Mouse (Mus musculus): ENCODE measurements around the gene H2-D1. TPM values are rescaled to one million over a fixed set of nuclear protein-coding genes. Genes with fewer than 3 reads are reported as not detected.
"Not testable (repeated sequence)": the region's sequence is repeated elsewhere in the genome, so short reads cannot be mapped to it uniquely, and the experiment has no call there.

H2-D1 gene
- polyA plus RNA-seq, 1 experiment from 2014 or later = 579 TPM

DNA sequence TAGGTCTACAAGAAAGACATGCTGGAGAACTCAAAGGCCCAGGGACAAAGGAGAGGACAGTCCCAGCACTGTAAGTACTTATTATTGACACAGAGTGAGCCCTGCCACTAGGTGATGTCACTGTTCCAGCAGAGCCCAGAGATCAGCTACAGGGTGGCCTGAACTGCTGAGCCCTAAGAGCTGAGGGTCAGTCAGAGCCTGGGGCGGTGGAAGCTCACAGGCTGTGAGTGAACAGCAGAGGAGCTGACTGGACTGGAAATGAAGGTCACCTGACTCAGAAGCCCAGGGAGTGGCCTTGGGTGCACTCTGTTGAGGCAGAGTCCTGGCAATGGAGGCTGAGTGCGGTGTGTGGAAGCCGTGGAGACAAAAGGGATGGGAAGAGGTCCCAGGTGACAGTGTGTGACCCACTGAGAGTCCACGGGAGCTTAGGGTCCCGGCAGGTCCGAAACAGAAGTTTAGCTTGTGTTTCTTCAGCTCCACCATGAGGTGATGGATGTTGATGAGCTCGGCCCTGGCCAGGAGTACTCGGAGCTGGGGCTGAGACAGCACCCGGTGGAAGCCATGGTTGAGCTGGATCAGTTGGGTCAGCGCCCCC lies 41.3 kb downstream of the H2-D1 start:
- no peak for ATAC-seq
- H3K9ac ChIP-seq (replicated peaks; ENCODE audit: low read depth) = no peak overlapping the region
- no peak for DNase-seq (ENCODE audit: low spot score)
- no peak overlapping the region for H3K27ac ChIP-seq (ENCODE audit: low read length)
- WGBS = 78% methylated on average over 10 of the region's 10 CpGs
- no peaks in the 10 kb centered on the region for H3K4me1 ChIP-seq (ENCODE audit: insufficient read depth, low read depth, low read length)
- no peak overlapping the region for H3K4me3 ChIP-seq (ENCODE audit: low read depth, low read length)
- no peaks in the 10 kb centered on the region for H3K27me3 ChIP-seq (replicated peaks; ENCODE audit: insufficient read depth, low read length)
- TF ChIP-seq EP300 (IDR thresholded peaks at IDR 0.05) = no peak
- no peak for TF ChIP-seq CTCF (IDR thresholded peaks at IDR 0.05)
- no peaks in the 10 kb centered on the region for H3K36me3 ChIP-seq (ENCODE audit: insufficient read depth, low read length)
- H3K4me2 ChIP-seq (replicated peaks; ENCODE audit: low read depth, low read length) = no peak overlapping the region
- H3K9me3 ChIP-seq (ENCODE audit: low read length) = no peaks in the 10 kb centered on the region

DNA sequence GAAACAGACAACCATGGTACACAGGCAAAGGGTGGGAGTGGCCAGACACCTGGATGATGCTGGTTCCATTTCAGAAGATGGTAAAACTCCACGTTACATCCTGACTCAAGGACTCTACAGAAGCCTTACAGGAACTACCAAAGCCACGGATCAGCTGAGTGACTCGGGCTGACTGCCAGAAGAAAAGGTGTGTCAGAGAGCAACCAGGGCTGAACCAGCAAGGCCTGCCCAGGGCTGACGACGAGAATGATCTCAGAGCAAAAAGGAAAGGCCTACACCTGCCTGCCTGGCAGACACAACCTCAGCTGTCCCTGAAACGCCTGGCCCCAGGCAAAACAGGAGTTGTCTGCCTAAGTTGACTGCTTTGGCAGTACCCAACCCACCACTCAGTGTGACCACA lies 41.9 kb downstream of the H2-D1 start:
- DNase-seq (ENCODE audit: low spot score) (peak; percentile 45), ATAC-seq (no peak)
- H3K9me3 ChIP-seq (ENCODE audit: low read length) = no peaks in the 10 kb centered on the region
- no peaks in the 10 kb centered on the region for H3K4me1 ChIP-seq (ENCODE audit: insufficient read depth, low read depth, low read length)
- 30% methylated on average over 6 of the region's 6 CpGs for WGBS
- H3K27me3 ChIP-seq (replicated peaks; ENCODE audit: insufficient read depth, low read length) = no peaks in the 10 kb centered on the region
- no peak overlapping the region for H3K4me2 ChIP-seq (replicated peaks; ENCODE audit: low read depth, low read length)
- H3K36me3 ChIP-seq (ENCODE audit: insufficient read depth, low read length) = no peaks in the 10 kb centered on the region
- no peak overlapping the region for H3K9ac ChIP-seq (replicated peaks; ENCODE audit: low read depth)
- H3K27ac ChIP-seq (ENCODE audit: low read length) = no peak overlapping the region
- H3K4me3 ChIP-seq (ENCODE audit: low read depth, low read length) = no peak overlapping the region
- no peak for TF ChIP-seq EP300 (IDR thresholded peaks at IDR 0.05)
- no peak for TF ChIP-seq CTCF (IDR thresholded peaks at IDR 0.05)

DNA sequence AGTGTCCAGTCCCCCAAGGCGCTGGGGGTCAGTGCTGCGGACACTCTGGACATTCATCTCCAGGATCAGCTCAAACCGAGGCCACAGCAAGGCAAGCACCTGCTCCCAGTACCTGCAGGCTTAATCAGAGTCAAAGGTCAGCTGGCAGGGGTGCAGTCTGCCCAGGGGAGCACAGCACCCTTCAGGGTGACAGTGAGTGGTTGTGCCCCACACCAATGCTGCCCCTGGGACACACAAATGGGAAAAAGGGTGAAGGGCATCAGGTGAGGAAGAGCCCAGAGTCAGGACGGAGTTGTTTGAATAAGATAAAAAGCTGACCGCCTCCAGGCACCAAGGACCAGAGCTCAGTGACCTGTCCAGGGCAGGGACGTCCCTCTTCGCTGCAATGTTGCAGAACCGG lies 42.4 kb downstream of the H2-D1 start:
- not testable (repeated sequence) for H3K9ac ChIP-seq (replicated peaks; ENCODE audit: low read depth); ATAC-seq; H3K27ac ChIP-seq (ENCODE audit: low read length); DNase-seq (ENCODE audit: low spot score); H3K27me3 ChIP-seq (replicated peaks; ENCODE audit: insufficient read depth, low read length); H3K4me2 ChIP-seq (replicated peaks; ENCODE audit: low read depth, low read length); H3K9me3 ChIP-seq (ENCODE audit: low read length); H3K4me1 ChIP-seq (ENCODE audit: insufficient read depth, low read depth, low read length); H3K4me3 ChIP-seq (ENCODE audit: low read depth, low read length); H3K36me3 ChIP-seq (ENCODE audit: insufficient read depth, low read length)
- 67% methylated on average over 8 of the region's 8 CpGs for WGBS

Small RNAs within 50 kb of the gene (microRNA-seq; reads per million reads assigned to microRNA genes)
- gene Mir6975 = not detected
- gene Mir8094 = not detected

Other genes with a start within 250 kb of the H2-D1 start
- gene Vwa7, start 246.2 kb upstream of the H2-D1 start, polyA plus RNA-seq (2015; fragmentation: Nextera tagmentation; extraction: Ambion mirVana) = 0.30 and 0.36 TPM in 2 replicates
- gene Sapcd1, start 234.7 kb upstream of the H2-D1 start, polyA plus RNA-seq (2015; fragmentation: Nextera tagmentation; extraction: Ambion mirVana) = 1.7 TPM in 2 replicates
- 1.8 and 2.4 TPM in 2 replicates for gene Msh5, start 216.0 kb upstream of the H2-D1 start, polyA plus RNA-seq (2015; fragmentation: Nextera tagmentation; extraction: Ambion mirVana)
- 343 and 355 TPM in 2 replicates for gene Clic1, start 212.8 kb upstream of the H2-D1 start, polyA plus RNA-seq (2015; fragmentation: Nextera tagmentation; extraction: Ambion mirVana)
- gene Ddah2, start 203.7 kb upstream of the H2-D1 start, polyA plus RNA-seq (2015; fragmentation: Nextera tagmentation; extraction: Ambion mirVana) = 238 and 247 TPM in 2 replicates
- 3.5 and 4.9 TPM in 2 replicates for gene Ly6g6c, start 197.3 kb upstream of the H2-D1 start, polyA plus RNA-seq (2015; fragmentation: Nextera tagmentation; extraction: Ambion mirVana)
- 2.1 and 2.3 TPM in 2 replicates for gene Mpig6b, start 196.5 kb upstream of the H2-D1 start, polyA plus RNA-seq (2015; fragmentation: Nextera tagmentation; extraction: Ambion mirVana)
- gene Ly6g6e, start 185.8 kb upstream of the H2-D1 start, polyA plus RNA-seq (2015; fragmentation: Nextera tagmentation; extraction: Ambion mirVana) = 2.8 and 3.1 TPM in 2 replicates
- gene Ly6g6d, start 184.7 kb upstream of the H2-D1 start, polyA plus RNA-seq (2015; fragmentation: Nextera tagmentation; extraction: Ambion mirVana) = 14.4 and 14.7 TPM in 2 replicates
- gene Ly6g6f, start 177.1 kb upstream of the H2-D1 start, polyA plus RNA-seq (2015; fragmentation: Nextera tagmentation; extraction: Ambion mirVana) = 0.71 and 0.74 TPM in 2 replicates
- gene Abhd16a, start 173.5 kb upstream of the H2-D1 start, polyA plus RNA-seq (2015; fragmentation: Nextera tagmentation; extraction: Ambion mirVana) = 104 and 111 TPM in 2 replicates
- gene Ly6g5c, start 154.5 kb upstream of the H2-D1 start, polyA plus RNA-seq (2015; fragmentation: Nextera tagmentation; extraction: Ambion mirVana) = not detected in 2 replicates
- 0.60 and 0.69 TPM in 2 replicates for gene Ly6g5b, start 147.3 kb upstream of the H2-D1 start, polyA plus RNA-seq (2015; fragmentation: Nextera tagmentation; extraction: Ambion mirVana)
- gene Gpank1, start 141.3 kb upstream of the H2-D1 start, polyA plus RNA-seq (2015; fragmentation: Nextera tagmentation; extraction: Ambion mirVana) = 16.0 and 18.5 TPM in 2 replicates
- 203 and 207 TPM in 2 replicates for gene Csnk2b, start 140.7 kb upstream of the H2-D1 start, polyA plus RNA-seq (2015; fragmentation: Nextera tagmentation; extraction: Ambion mirVana)
- 14.4 and 16.3 TPM in 2 replicates for gene D17H6S53E, start 136.4 kb upstream of the H2-D1 start, polyA plus RNA-seq (2015; fragmentation: Nextera tagmentation; extraction: Ambion mirVana)
- 0.19 and 0.27 TPM in 2 replicates for gene Apom, start 130.7 kb upstream of the H2-D1 start, polyA plus RNA-seq (2015; fragmentation: Nextera tagmentation; extraction: Ambion mirVana)
- 34.8 and 35.8 TPM in 2 replicates for gene Bag6, start 127.6 kb upstream of the H2-D1 start, polyA plus RNA-seq (2015; fragmentation: Nextera tagmentation; extraction: Ambion mirVana)
- gene Prrc2a, start 97.8 kb upstream of the H2-D1 start, polyA plus RNA-seq (2015; fragmentation: Nextera tagmentation; extraction: Ambion mirVana) = 74.1 and 86.0 TPM in 2 replicates
- 9.9 and 10.3 TPM in 2 replicates for gene Aif1, start 86.7 kb upstream of the H2-D1 start, polyA plus RNA-seq (2015; fragmentation: Nextera tagmentation; extraction: Ambion mirVana)
- gene Lst1, start 74.3 kb upstream of the H2-D1 start, polyA plus RNA-seq (2015; fragmentation: Nextera tagmentation; extraction: Ambion mirVana) = 24.8 and 27.5 TPM in 2 replicates
- gene Ltb, start 68.3 kb upstream of the H2-D1 start, polyA plus RNA-seq (2015; fragmentation: Nextera tagmentation; extraction: Ambion mirVana) = 2.3 and 3.0 TPM in 2 replicates
- 0.95 and 3.7 TPM in 2 replicates for gene Tnf, start 60.7 kb upstream of the H2-D1 start, polyA plus RNA-seq (2015; fragmentation: Nextera tagmentation; extraction: Ambion mirVana)
- 0.11 TPM in 1 of 2 replicates, not detected in the other for gene Lta, start 57.4 kb upstream of the H2-D1 start, polyA plus RNA-seq (2015; fragmentation: Nextera tagmentation; extraction: Ambion mirVana)
- 0.60 TPM in 1 of 2 replicates, not detected in the other for gene Gm16181, start 41.9 kb upstream of the H2-D1 start, polyA plus RNA-seq (2015; fragmentation: Nextera tagmentation; extraction: Ambion mirVana)
- gene Atp6v1g2, start 29.1 kb upstream of the H2-D1 start, polyA plus RNA-seq (2015; fragmentation: Nextera tagmentation; extraction: Ambion mirVana) = 4.7 and 6.1 TPM in 2 replicates
- gene Nfkbil1, start 26.9 kb upstream of the H2-D1 start, polyA plus RNA-seq (2015; fragmentation: Nextera tagmentation; extraction: Ambion mirVana) = 11.2 and 12.2 TPM in 2 replicates
- 161 and 170 TPM in 2 replicates for gene Ddx39b, start 21.0 kb upstream of the H2-D1 start, polyA plus RNA-seq (2015; fragmentation: Nextera tagmentation; extraction: Ambion mirVana)
- 0.11 and 0.19 TPM in 2 replicates for gene H2-Q1, start 57.7 kb downstream of the H2-D1 start, polyA plus RNA-seq (2015; fragmentation: Nextera tagmentation; extraction: Ambion mirVana)
- gene H2-Q2, start 79.5 kb downstream of the H2-D1 start, polyA plus RNA-seq (2015; fragmentation: Nextera tagmentation; extraction: Ambion mirVana) = 10.3 and 10.4 TPM in 2 replicates
- gene H2-Q4, start 116.9 kb downstream of the H2-D1 start, polyA plus RNA-seq (2015; fragmentation: Nextera tagmentation; extraction: Ambion mirVana) = 8.1 and 8.9 TPM in 2 replicates
- 0.74 and 0.86 TPM in 2 replicates for gene H2-Q6, start 162.1 kb downstream of the H2-D1 start, polyA plus RNA-seq (2015; fragmentation: Nextera tagmentation; extraction: Ambion mirVana)
- gene H2-Q7, start 176.4 kb downstream of the H2-D1 start, polyA plus RNA-seq (2015; fragmentation: Nextera tagmentation; extraction: Ambion mirVana) = 3.1 and 4.0 TPM in 2 replicates
- 1.5 and 2.0 TPM in 2 replicates for gene H2-Q10, start 207.4 kb downstream of the H2-D1 start, polyA plus RNA-seq (2015; fragmentation: Nextera tagmentation; extraction: Ambion mirVana)
- 0.13 TPM in 1 of 2 replicates, not detected in the other for gene Pou5f1, start 243.3 kb downstream of the H2-D1 start, polyA plus RNA-seq (2015; fragmentation: Nextera tagmentation; extraction: Ambion mirVana)